Mouse (Mus musculus) stomach, postnatal 0 days (tissue): ENCODE data around the gene Gm10273.

Experiments used
- CTCF ChIP-seq: IDR thresholded peaks from 2 replicates; pipeline ENCODE4 v1.5.1; 2016; ENCODE audit warnings: antibody characterized with exemption, low read depth, mild to moderate bottlenecking, moderate library complexity
- EP300 ChIP-seq: optimal IDR thresholded peaks from 2 replicates; pipeline ENCODE3; 2016; ENCODE audit warnings: antibody characterized with exemption

GRCm38 (mm10) chr10:59353065-59353464, 42.4 kb upstream of the Gm10273 start:
- TF ChIP-seq CTCF (peak; percentile 53), EP300 (no peak)
